8 mouse cellular contexts compared by ENCODE assay signal in genomic region chr2:162932706-162933105, GRCm38 (mm10). TPM values are rescaled to one million over a fixed set of nuclear protein-coding genes. Genes with fewer than 3 reads are reported as not detected.
A peak's percentile ranks its signal among the peaks of the same experiment; 100 is the strongest.
DNase-seq lines count a peak whose midpoint lies in the region; ATAC-seq lines count a peak whose summit lies in the region.

No protein-coding gene starts in this region.

- H3K27me3 ChIP-seq in forebrain, embryonic 14.5 days (replicated peaks; ENCODE audit: control insufficient read depth, insufficient read depth, low read length) = no peaks in the 10 kb centered on the region
- no peaks in the 10 kb centered on the region for H3K27me3 ChIP-seq in limb, embryonic 15.5 days

- 66% methylated on average over 4 of the region's 4 CpGs for WGBS in forebrain, embryonic 14.5 days
- WGBS in limb, embryonic 15.5 days = 43% methylated on average over 4 of the region's 4 CpGs

- H3K36me3 ChIP-seq in forebrain, embryonic 14.5 days (ENCODE audit: control insufficient read depth, insufficient read depth, low read length) = peaks cover 48% of the 10 kb centered on the region
- H3K36me3 ChIP-seq in limb, embryonic 15.5 days = peaks cover 40% of the 10 kb centered on the region

- peak overlapping the region; percentile 97 for H3K4me3 ChIP-seq in forebrain, embryonic 14.5 days (ENCODE audit: low read depth, low read length)
- H3K4me3 ChIP-seq in limb, embryonic 15.5 days = peak overlapping the region; percentile 94

- H3K27ac ChIP-seq in forebrain, embryonic 14.5 days (ENCODE audit: low read depth, low read length) = no peak overlapping the region
- no peak overlapping the region for H3K27ac ChIP-seq in limb, embryonic 15.5 days

- H3K4me2 ChIP-seq in forebrain, embryonic 14.5 days (ENCODE audit: low read length) = peak overlapping the region; percentile 71
- H3K4me2 ChIP-seq in limb, embryonic 15.5 days = peak overlapping the region; percentile 54

- H3K9ac ChIP-seq in forebrain, embryonic 14.5 days (ENCODE audit: low read length) = peak overlapping the region; percentile 100; the same call in 1 of the 2 replicates
- no peak overlapping the region for H3K9ac ChIP-seq in limb, embryonic 15.5 days

- peaks cover 11% of the 10 kb centered on the region for H3K4me1 ChIP-seq in forebrain, embryonic 14.5 days (ENCODE audit: control insufficient read depth, insufficient read depth, low read length)
- H3K4me1 ChIP-seq in limb, embryonic 15.5 days = peaks cover 12% of the 10 kb centered on the region

- peak; percentile 37 for DNase-seq in kidney, adult 11 months
- DNase-seq in kidney, postnatal 14 days = no peak
- peak; percentile 57 for DNase-seq in ZHBTc4 (ENCODE audit: low read depth, low spot score)
- DNase-seq in forebrain, embryonic 14.5 days (ENCODE audit: low spot score) = peak; percentile 8
- DNase-seq in testis, postnatal 10 days (ENCODE audit: low spot score) = peak; percentile 52
- no peak for DNase-seq in urinary bladder, postnatal 10 days (ENCODE audit: low spot score)
- DNase-seq in spleen, adult 12 weeks (ENCODE audit: low spot score) = no peak

- no peaks in the 10 kb centered on the region for H3K9me3 ChIP-seq in forebrain, embryonic 14.5 days (replicated peaks; ENCODE audit: control insufficient read depth, low read length)
- H3K9me3 ChIP-seq in limb, embryonic 15.5 days = no peaks in the 10 kb centered on the region

- no peak for ATAC-seq in forebrain, embryonic 14.5 days
- ATAC-seq in limb, embryonic 15.5 days (ENCODE audit: insufficient number of reproducible peaks, low FRiP score, low TSS enrichment, low read depth) = no peak

RNA-seq across cellular contexts. Expression of gene Srsf6, which starts 1.4 kb away (rescaled TPM):
- polyA plus RNA-seq in forebrain, embryonic 14.5 days (2014; fragmentation: Nextera tagmentation; extraction: Ambion mirVana) = 149 and 173 TPM in 2 replicates
- 179 and 186 TPM in 2 replicates for polyA plus RNA-seq in limb, embryonic 15.5 days (2015; fragmentation: Nextera tagmentation; extraction: Ambion mirVana)

RNA-seq across cellular contexts. Expression of gene L3mbtl1, which starts 10.6 kb away (rescaled TPM):
- 0.11 and 0.70 TPM in 2 replicates for polyA plus RNA-seq in forebrain, embryonic 14.5 days (2014; fragmentation: Nextera tagmentation; extraction: Ambion mirVana)
- polyA plus RNA-seq in limb, embryonic 15.5 days (2015; fragmentation: Nextera tagmentation; extraction: Ambion mirVana) = 0.12 and 0.22 TPM in 2 replicates

RNA-seq across cellular contexts. Expression of gene Sgk2, which starts 54.4 kb away (rescaled TPM):
- polyA plus RNA-seq in forebrain, embryonic 14.5 days (2014; fragmentation: Nextera tagmentation; extraction: Ambion mirVana) = not detected in 2 replicates
- polyA plus RNA-seq in limb, embryonic 15.5 days (2015; fragmentation: Nextera tagmentation; extraction: Ambion mirVana) = 0.05 TPM in 1 of 2 replicates, not detected in the other

Comparison
In these comparisons a context has a peak if more than half of its experiments do, and no peak if none do; other contexts are left out.
1. DNase-seq: peak in kidney, adult 11 months (single experiment), ZHBTc4 (single experiment), forebrain, embryonic 14.5 days (single experiment) and testis, postnatal 10 days (single experiment); none in kidney, postnatal 14 days (single experiment), urinary bladder, postnatal 10 days (single experiment) and spleen, adult 12 weeks (single experiment).